Mouse (Mus musculus) heart, adult 2 months (tissue): ENCODE data around the gene Pcbp2.

Source experiments
- CTCF ChIP-seq: fragments of 200-600 bp; IDR thresholded peaks from 2 replicates; pipeline ENCODE4 v1.8.1; 2022; ENCODE audit warnings: antibody characterized with exemption, mild to moderate bottlenecking, moderate library complexity
- EP300 ChIP-seq: fragments of 200-500 bp; IDR thresholded peaks from 2 replicates; pipeline ENCODE4 v1.6.1; 2011; ENCODE audit warnings: low read depth, low read length, control low read depth; ENCODE audit not compliant: insufficient read depth
- POLR2A ChIP-seq: fragments of 200-500 bp; IDR thresholded peaks from 2 replicates; pipeline ENCODE4 v1.6.1; 2011; ENCODE audit warnings: mild to moderate bottlenecking, low read depth, low read length, control low read depth; ENCODE audit not compliant: insufficient read depth

DNA sequence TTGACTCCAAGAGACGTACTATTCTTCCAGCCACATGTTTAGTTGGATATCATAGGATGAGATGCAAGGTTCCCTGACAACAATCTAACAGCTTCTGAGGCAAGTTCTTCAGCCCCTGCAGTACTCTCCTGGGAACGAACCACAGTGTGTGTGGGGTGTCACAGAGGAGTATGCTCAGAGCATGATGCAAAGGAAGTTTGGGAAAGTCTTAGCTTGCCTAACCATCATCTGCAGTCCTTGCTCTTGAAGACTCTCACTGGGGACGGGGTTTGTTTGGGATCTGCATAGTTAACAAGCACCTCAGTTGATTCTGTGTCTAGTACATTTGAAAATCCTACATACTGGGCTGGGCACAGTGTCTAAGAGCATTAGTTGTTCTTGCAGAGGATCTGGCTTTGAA is 38.0 kb downstream of the Pcbp2 start:
- no peak for TF ChIP-seq CTCF
- no peak for TF ChIP-seq EP300
- no peak for TF ChIP-seq POLR2A
